Mouse (Mus musculus) cerebral cortex, adult 2 months (tissue): ENCODE measurements around the gene Stx8.

Experiments
- WGBS: fragments of 180-500 bp; shearing (Covaris S2); methylation state at CpG from one replicate; pipeline ENCODE4 v1.1.7; 2018; 5-methylcytosine and 5-hydroxymethylcytosine counted together

The Stx8 gene

DNA sequence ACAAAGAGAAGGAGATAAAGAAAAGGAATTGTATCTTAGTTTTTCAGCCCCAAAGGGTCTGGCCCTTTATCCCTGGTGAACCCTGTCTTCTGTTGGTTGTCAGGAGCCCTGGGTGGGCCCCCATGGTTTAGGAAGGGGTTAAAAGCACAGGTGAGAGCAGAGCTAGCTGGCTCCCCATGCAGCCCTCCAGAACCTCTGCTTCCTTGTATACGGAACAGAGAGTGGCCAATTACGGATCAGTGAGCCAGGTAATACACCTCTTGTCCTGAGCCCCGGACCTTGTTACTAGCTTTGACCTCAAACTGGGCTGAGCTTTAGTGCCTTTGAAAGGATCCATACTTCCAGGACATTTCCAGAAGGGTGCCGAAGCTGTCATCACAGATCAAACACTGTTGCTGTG lies 234.5 kb downstream of the Stx8 start:
- WGBS = 98% methylated on average over 4 of the region's 4 CpGs

DNA sequence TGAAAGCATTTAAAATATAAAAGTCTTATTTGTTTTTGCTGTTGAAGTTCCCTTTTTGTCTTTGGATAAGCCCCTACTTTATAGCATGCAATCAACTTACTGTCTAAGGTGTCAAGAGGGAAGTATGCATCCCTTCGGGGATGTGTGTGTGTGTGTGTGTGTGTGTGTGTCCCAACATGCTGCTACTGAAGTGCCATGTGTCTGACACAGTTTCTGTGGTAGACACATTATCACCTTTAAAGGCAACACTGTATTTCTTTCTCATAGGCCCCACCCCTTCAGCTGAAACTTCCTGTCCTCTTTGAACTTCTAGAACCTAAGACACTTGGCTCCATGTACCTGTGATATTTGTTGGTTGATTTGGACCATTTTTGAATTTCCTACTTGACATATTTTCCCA lies 235.1 kb downstream of the Stx8 start:
- WGBS = 83% methylated on average over 1 of the region's 1 CpGs

DNA sequence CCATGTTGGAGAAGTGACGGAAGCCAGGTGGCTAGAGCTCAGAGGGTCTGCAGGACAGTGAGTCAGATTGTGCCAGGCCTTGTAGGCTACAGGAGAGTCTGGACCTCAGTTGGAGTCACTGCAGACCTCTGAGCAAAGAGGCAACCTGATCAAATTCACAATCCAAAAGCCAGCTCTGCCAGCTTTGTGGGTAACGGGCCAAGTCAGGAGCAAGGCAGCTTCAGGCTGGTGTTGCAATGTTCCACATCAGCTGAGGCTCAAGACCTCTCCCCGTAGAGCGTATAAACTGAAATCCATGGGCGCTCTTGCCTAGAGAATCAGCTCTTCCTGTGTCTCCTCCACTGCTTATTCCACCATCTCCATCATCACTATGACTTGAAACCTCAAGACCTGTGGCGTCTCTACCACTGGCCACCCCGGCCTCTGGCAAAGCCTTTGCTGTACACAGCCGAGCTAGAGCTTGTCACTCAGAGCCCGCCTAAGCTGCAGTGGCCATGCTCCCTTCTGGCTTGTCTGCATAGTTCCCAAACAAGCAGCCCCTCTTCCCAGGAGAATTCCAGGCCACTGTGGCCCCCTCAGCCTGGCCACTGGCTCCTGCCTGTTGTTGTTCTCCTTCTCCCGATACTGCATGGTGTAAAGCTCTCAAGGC lies 235.9 kb downstream of the Stx8 start:
- 94% methylated on average over 10 of the region's 10 CpGs for WGBS

DNA sequence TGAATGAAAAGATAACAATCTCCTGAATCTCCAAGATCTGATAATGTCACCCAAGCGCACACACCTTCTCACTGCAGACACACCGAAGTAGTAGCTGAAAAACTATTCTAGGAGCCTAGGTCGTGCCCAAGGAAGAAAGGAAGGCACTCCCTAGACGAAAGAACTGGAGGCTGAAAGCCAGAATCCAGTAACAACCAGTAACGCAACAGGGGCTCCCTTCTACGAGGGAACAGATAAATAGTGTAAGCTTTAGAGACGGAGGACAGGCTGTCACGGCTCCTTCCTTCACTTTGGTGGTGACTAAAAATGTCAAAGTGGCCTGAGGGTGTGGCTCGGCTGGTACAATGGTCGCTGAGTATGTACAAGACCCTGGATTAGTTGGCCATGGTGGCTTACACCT lies 236.6 kb downstream of the Stx8 start:
- WGBS = 83% methylated on average over 10 of the region's 10 CpGs

DNA sequence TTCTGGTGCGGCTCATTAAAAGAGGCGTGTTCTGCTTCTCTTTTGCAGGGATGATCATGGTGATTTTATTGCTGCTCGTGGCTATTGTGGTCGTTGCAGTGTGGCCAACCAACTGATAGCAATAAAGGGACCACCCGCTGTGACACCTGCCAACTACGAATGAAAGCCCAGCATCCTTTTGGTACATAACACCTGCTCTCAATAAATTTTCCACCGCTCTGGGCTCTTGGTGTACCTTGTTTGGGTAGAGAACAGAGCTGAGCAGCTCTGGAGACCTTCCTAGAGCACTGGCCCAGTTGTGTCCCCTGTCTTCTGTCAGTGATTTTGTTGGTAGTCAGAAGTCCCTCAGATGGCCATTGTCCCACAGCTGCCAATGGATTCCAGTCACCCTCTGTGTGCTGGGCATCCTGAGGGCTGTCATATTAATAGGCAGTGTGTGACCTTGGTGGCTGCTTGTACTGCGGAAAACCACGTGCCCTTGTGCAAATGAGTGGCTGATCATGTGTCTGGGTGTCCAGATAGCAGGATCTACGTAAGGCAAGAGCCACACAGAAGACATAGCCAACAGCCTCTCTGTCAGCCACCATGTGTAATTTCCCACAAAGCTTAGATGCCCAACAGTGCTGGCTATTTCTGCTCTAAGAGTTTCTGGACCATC lies 237.8 kb downstream of the Stx8 start:
- WGBS = 91% methylated on average over 10 of the region's 10 CpGs

DNA sequence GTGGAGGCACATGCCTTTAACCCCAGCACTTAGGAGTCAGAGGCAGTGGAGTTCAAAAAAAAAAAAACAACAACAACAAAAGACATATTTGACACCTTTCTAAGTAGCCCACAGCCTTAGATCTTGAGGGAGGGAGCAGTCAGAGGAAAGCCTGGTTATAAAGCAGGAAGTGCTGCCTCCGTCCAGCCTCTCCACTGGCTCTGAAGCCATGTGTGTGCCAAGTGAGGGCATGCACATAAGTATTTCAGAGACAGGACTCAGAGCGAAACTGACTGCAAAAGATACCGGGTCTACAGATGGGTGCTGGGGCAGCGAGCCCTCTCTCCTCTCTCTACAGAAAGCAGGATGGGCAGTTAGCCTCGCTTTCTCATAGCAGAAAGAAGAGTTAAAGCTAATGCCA lies 238.4 kb downstream of the Stx8 start:
- 92% methylated on average over 5 of the region's 5 CpGs for WGBS

DNA sequence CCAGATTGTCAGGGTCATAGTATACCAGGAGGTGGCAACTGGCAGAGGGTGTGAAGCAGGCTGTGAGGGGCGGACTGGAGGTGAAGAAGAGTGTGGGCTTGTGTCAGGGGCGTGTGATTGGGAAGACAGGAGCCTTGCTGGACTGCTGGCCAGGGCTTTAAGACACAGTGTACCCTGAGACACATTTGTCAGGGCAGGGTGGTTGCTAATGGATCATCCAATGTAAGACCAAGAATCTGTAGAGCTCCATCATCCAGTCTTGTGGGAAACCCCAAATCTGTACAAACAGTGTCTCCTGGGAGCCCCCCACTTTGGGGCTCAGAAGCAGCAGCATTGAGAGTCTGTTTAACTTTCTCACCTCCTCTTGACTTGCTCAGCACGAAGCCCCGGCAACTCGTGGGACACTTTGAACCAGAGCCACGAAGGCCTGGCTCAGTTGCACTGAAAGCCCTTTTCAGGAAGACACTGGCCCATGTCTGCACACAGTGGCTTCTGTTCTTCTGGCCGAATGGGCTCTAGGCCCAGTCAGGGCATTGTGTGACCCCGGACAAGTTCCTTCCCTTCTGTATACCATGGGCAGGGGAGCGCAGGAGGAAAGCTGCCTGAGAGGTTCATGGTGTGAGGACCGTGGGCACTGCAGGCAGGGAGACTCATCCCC lies 239.7 kb downstream of the Stx8 start:
- 71% methylated on average over 10 of the region's 10 CpGs for WGBS

DNA sequence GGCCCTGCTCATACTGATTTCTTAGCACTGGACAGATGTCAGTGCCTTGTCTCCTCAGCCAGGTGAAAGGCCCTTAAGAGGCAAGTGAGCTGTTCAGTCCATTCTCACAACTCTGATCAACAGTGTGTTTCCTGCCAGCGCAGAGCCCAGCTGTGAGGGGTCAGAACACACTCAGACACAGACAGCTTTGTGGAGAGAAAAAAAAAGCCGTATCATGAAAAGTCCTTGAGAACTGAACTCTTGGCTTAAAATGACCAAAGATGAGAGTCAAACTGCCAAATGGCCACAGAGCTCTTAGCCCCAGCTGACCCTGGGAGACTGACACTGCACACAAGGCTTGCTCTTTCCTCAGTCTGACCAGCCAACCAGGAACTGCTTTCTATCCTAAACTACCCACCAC lies 242.0 kb downstream of the Stx8 start:
- 71% methylated on average over 2 of the region's 2 CpGs for WGBS

DNA sequence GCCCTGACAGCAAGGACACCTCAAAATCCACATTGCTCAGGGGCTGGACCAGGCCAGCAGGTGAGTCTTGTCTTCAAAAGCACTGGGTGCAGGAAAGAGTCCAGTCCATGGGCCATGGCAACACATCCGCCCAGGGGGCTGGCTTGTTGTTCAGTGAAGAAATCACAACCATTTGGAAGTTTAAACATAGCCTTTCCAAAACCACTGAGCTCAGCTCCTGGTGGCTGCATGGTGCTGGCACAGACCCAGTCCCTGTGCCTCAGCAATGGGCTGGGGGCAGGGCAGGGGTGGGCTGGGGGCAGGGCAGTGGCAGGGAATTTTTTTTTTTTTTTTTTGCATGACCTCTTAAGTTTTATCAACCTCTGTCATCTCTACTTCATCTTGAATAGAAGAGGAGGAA lies 242.6 kb downstream of the Stx8 start:
- 70% methylated on average over 1 of the region's 1 CpGs for WGBS

DNA sequence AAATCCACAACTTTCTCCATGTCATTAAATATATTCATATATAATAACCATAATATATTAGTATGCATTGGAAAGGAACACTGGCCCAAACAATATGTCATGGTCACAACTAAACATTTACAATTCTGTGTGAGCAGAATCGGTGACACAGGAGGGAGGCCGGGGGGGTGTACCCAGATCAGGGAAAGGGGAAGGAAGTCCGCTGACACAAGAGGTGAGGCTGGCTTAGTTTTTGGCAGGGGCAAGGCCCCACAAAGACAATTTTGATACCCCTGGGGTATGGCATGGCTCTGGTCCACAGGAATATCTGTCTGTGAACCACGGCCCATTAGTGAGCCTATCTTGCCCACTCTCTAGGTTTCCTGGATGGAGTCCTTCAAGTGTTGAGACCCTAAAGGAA lies 243.5 kb downstream of the Stx8 start:
- 89% methylated on average over 4 of the region's 4 CpGs for WGBS

DNA sequence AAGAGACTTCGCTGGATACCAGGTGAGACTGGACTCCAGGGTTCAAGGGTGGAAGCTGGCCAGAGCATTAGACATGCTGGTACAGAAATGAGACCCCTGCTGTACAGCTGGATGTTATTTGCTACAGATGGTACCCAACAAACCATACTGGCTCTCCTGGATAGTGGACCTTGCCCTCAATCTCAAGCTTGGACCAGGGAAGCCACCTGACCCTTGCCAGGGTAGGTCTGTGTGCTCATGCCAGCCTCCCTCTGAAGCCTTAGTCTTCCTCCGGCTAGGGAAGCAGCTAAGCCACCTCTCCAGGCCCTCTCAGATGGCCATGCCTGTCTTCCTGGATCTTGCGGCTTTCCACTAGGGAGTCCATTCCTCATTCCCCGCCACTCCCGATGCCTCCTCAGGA lies 244.7 kb downstream of the Stx8 start:
- WGBS = 98% methylated on average over 5 of the region's 5 CpGs

DNA sequence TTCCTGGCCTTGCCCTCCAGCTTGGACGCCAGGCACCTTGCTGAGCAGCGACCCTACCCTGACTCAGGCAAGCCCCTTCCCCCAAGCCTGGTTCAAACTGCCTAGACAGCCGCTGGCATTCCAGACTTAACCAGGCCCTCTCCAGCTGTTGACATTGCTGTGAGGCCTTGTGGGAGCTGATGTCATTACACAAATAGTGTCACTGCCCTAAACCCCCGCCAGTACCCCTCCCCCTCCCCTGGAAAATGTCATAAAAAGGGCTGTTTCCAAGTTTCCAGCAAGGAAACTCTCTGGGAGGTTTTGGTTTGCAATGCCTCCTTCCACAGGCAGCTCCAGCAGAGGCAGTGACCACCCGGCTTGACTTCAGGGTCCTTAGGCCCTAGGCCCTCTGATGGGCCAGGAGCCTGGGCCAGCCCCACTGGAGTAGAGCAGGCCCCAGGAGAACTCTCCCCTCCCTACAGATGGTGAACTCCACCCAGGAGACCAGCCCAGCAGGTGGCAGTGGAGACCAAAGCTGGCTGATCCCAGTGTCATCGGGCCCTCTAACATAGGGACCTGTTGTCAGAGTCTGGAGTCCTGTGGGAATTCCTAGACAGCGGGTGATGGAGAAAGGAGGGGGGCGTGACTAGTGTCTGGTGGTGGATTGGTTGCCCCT lies 246.1 kb downstream of the Stx8 start:
- WGBS = 69% methylated on average over 8 of the region's 8 CpGs

DNA sequence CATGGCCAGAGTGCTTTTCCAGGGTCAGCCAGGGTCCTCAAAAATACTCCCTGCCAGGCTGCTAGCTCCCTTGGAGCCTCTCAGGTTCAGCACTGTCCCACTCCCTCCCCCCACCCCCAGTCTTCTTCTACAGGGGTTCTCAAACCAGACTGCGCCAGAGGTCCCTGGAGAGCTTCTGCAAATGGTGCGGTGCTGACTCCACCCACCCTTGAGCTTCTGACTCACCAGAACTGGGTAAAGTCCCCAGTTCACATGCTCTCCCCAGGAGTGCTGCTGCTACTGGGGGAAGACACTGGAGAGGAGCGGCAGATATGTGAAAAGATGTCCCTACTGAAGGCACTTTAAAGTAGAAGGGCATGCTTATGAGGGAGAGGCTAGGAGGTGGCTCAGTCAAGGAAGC lies 247.9 kb downstream of the Stx8 start:
- 76% methylated on average over 3 of the region's 3 CpGs for WGBS

DNA sequence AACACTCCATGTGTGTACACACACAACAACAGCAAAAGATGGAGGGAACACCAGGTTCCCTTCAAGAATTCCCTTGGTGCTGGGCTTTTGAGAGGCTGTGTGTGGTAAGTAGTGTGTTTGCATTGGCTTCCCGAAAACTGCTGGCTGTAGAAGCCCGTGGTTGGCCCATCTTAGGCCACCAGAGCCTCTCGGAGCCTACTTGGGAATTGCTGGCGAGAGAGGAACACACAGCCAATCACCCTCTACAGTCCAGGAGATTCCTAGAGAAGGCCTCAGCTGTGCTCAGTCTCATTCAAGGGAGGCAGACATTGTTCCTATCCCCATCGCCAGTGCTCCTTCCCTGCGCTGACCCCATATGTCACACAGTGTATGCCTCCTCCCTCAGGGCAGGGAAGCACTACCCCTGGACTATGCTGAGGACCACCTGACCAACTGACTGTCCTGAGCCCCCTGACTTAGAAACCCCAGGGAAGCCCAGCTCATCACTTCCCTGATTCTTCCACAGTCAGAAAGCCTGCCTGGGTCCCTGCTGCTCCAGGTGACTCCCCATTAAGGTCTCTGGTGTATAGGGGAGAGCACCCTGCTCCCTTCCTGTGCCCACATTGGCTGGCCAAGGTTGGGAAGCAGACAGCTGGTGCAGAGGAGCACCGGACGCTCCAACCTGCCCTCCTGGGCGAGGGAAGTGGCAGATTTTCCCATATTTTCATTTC lies 248.7 kb downstream of the Stx8 start:
- 78% methylated on average over 9 of the region's 9 CpGs for WGBS

DNA sequence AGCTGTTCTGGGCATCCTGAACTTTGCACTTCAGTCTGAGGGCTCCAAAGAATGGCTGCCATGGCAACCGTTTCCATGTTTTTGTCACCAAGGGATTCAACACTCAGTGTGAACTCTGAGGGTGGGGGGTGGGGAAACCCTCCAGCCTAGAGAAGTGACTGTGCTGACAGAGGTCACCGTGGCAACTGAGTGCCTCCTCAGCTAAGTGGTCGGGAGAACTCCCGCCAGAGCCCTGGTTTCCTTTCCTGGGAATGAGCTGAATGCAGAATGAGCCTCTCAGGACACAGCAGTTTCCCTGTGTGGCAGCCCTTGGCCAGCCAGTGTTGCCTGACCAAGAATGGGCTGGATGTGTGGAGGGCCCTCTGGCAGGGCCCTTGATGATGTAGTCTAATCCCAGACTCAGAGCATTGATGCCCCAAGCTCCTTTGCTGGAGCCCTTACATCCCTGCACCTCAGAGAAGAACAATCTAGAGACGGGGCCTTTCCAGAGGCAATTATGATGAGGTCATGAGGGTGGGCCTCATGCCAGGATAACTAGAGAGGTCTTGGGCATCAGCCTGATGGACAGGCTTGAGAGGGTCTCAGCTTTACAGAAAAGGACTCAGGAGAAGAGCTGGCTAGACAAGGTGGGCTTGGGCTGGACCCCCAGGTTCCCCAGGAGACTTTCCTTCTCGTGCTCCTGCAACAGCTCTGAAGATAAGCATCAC lies 249.4 kb downstream of the Stx8 start:
- 45% methylated on average over 6 of the region's 6 CpGs for WGBS

DNA sequence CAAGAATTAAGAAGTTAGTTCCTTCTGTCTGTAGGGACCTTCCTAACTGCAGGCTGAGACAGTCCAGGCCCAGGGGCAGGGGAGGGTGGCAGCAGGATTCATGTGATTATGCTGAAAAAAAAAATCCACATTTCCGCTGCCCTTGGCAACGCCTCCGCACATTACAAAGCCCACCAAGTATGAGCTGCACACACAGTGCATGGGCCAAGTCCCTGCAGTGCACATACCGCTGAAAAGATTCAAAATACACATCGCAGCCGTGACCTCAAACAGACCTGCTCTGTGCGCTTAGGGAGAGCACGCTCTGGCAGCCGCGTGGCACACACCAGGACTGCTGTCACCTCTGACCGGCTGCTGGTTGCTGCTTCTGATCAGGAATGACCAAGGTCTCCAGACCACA lies 250.0 kb downstream of the Stx8 start:
- WGBS = 81% methylated on average over 11 of the region's 11 CpGs

DNA sequence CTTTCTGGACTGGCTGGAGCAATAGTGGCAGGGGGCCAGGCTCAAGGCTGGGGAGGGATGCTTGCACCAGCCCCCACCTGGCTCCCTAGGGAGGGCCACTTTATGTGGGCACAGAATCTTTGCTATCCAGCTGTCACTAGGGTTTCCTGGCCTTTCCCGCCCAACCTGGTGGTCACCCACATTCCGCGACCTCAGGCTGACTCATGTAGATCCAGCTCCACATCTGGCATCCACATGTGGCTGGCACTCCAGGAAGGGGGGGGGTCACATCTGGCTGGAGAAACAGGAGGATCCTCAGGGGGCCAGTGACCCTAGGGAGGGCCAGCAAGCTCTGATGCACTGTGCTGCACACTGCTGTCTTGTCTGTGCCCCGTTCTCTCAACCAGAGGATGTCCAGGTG lies 254.7 kb downstream of the Stx8 start:
- 95% methylated on average over 4 of the region's 4 CpGs for WGBS

DNA sequence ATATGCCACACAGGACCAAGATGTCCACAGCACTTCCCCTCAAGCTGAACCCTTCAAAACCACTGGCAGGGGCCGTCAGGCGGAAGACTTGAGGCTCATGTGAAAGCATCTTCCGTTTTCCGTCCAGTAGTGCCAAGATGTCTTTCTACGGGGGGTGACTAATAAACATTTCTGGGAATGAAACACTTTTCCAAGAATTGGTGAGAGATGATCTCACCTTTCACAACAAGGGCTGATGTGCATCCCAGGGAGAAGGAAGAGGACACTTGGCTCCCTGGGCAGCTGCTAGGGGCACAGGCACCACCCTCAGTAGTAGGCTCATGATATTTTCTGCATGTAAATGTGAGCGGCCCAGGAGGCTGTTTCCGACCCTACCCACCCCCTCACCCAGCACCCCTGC lies 256.2 kb downstream of the Stx8 start:
- WGBS = 95% methylated on average over 7 of the region's 7 CpGs

DNA sequence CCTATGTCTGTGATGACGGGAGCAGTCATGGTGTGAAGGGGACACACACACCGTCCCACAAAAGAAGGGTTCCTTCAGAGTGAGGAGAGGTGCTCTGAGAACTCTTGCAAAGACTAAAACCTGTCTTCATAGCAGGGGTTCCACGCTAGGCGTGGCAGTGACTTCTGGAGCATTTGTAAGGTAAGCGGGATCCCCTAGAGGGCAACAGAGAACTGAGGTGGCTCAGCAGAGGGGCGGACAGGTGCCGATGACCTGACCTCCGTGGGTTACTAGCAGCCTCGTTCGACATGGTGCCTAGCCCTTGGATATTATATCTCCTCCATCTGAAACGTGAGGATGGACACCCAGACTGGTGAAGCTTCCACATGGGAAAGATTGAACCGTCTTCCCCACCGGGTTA lies 257.1 kb downstream of the Stx8 start:
- 82% methylated on average over 13 of the region's 13 CpGs for WGBS

DNA sequence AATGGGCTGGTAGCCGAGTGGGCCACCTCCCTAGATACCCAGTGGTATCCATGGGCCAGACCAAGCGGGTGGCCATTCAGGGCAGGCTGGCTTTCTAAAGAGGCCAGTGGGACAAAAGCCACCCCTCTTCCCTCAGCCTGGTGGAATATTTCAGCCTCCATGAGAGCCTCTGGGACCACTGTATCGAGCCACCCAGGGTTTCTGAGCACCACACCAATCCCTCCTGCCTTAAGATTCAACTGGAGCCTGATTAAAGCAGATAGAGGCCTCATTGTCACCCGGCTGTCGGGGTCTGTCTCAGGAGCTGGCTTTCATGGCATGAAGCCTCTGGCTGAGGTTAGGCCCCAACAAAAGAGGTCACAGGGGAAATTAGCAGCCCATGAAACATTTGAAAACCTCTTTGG lies 260.7 kb downstream of the Stx8 start:
- WGBS = 82% methylated on average over 5 of the region's 5 CpGs

DNA sequence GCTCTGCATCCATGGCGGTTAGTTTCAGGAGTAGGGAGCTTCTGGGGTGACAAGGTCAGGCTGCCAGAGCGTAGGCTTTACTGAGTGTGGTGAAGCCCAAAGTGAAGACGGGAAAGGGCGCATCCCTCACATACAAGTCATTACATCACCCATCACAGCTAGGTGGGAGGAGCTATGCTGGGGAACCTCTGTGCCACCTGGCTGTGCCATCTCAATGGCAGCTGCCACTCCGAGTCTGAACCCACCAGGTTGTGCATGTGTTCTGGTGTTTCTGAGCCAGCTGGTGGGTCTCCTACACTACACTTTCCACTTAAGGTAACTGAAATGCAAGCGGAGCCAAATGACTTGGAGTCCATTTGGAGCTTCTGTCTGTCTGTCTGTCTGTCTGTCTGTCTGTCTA lies 261.8 kb downstream of the Stx8 start:
- WGBS = 96% methylated on average over 6 of the region's 6 CpGs
